Comparison of ENCODE assay signal across 13 mouse cellular contexts in genomic region chr5:90689426-90690128, GRCm38 (mm10). TPM values are rescaled to one million over a fixed set of nuclear protein-coding genes. Genes with fewer than 3 reads are reported as not detected.
DNase-seq lines count a peak whose midpoint lies in the region; ATAC-seq and TF ChIP-seq lines count a peak whose summit lies in the region.
"Had no signal": no experiment of that assay in that cellular context is flagged by ENCODE, and none has a peak within 500 bp of the region (broad histone marks: within the 10 kb centered on the region; RNA-seq: fewer than 3 reads in every experiment).

No protein-coding gene starts in this region.

- H3K36me3 ChIP-seq in liver, embryonic 14.5 days (replicated peaks; ENCODE audit: control insufficient read depth, insufficient read depth, low read depth) = no peaks in the 10 kb centered on the region
- H3K36me3 ChIP-seq: hindbrain, embryonic 15.5 days had no signal

- TF ChIP-seq CTCF in bone marrow macrophage, adult 2 months (IDR thresholded peaks at IDR 0.05; ENCODE audit: low read depth, low read length) = no peak
- TF ChIP-seq CTCF in liver, embryonic 14.5 days (IDR thresholded peaks at IDR 0.05; ENCODE audit: low read depth) = no peak

- no peaks in the 10 kb centered on the region for H3K27me3 ChIP-seq in liver, embryonic 14.5 days (ENCODE audit: control insufficient read depth, insufficient read depth, low read length)
- H3K27me3 ChIP-seq: hindbrain, embryonic 15.5 days had no signal

- H3K9ac ChIP-seq in liver, embryonic 14.5 days (replicated peaks) = no peak overlapping the region
- H3K9ac ChIP-seq: hindbrain, embryonic 15.5 days had no signal

- peak overlapping the region; percentile 56 for H3K27ac ChIP-seq in bone marrow macrophage, adult 2 months (ENCODE audit: insufficient read depth, low read depth, low read length)
- H3K27ac ChIP-seq in liver, embryonic 14.5 days = no peak overlapping the region
- H3K27ac ChIP-seq: hindbrain, embryonic 15.5 days had no signal

- TF ChIP-seq POLR2A in bone marrow macrophage, adult 2 months (IDR thresholded peaks at IDR 0.05; ENCODE audit: borderline replicate concordance, low read depth, low read length) = no peak

- TF ChIP-seq EP300 in liver, embryonic 14.5 days (IDR thresholded peaks at IDR 0.05; ENCODE audit: low read depth) = no peak

- ATAC-seq in liver, embryonic 14.5 days (ENCODE audit: insufficient read depth) = peak; percentile 51
- ATAC-seq in megakaryocyte progenitor cell, adult 5-6 weeks (replicated peaks; ENCODE audit: poor library complexity) = peak; percentile 91
- ATAC-seq: forebrain, embryonic 14.5 days had no signal

- H3K9me3 ChIP-seq in liver, embryonic 14.5 days (ENCODE audit: control insufficient read depth, low read length) = no peaks in the 10 kb centered on the region
- H3K9me3 ChIP-seq: hindbrain, embryonic 15.5 days had no signal

- no peak overlapping the region for H3K4me3 ChIP-seq in bone marrow macrophage, adult 2 months (ENCODE audit: insufficient read depth, low read length)
- H3K4me3 ChIP-seq in liver, embryonic 14.5 days (ENCODE audit: insufficient read depth in 1 of 2, low read depth in 2 of 2, low read length in 2 of 2) = no peak overlapping the region
- H3K4me3 ChIP-seq: hindbrain, embryonic 15.5 days had no signal

- peaks cover 33% of the 10 kb centered on the region for H3K4me1 ChIP-seq in bone marrow macrophage, adult 2 months (ENCODE audit: control insufficient read depth, insufficient read depth, low read length)
- peaks cover 0 to 8% of the 10 kb centered on the region in 2 experiments; a peak in 2 of 4 replicates for H3K4me1 ChIP-seq in liver, embryonic 14.5 days (replicated peaks; ENCODE audit: control insufficient read depth in 2 of 2, insufficient read depth in 2 of 2, low read length in 1 of 2)
- H3K4me1 ChIP-seq: hindbrain, embryonic 15.5 days had no signal

- H3K4me2 ChIP-seq in liver, embryonic 14.5 days (ENCODE audit: low read depth) = no peak overlapping the region
- H3K4me2 ChIP-seq: hindbrain, embryonic 15.5 days had no signal

- WGBS in liver, embryonic 14.5 days (ENCODE audit: insufficient replicate concordance) = 34% methylated on average over 8 of the region's 8 CpGs

- peak; percentile 63 for DNase-seq in adrenal gland, adult 2 months
- DNase-seq in adrenal gland, adult 18-20 months (ENCODE audit: low spot score in 2 of 2) = no peak
- peak; percentile 19 to 39 (median 22) for DNase-seq in liver, embryonic 14.5 days (ENCODE audit: low read depth in 3 of 3, low spot score in 3 of 3)
- no peak for DNase-seq in right cerebral cortex, adult 2 months (ENCODE audit: low spot score in 2 of 2)
- no peak for DNase-seq in cerebellum, postnatal 25 days
- DNase-seq in cerebellum, adult 9-11 months = no peak
- DNase-seq: cerebellum, postnatal 36 days; spleen, adult 18-20 months; thymus, postnatal 4 days had no signal

RNA-seq across cellular contexts. Expression of gene Rassf6, which starts 49.1 kb away (rescaled TPM):
- total RNA-seq in adrenal gland, adult 2 months (2021) = 1 to 10 TPM; 2.8 to 3.4 TPM
- 0.33 TPM in 1 of 2 replicates, not detected in the other for polyA plus RNA-seq in adrenal gland, adult 2 months (2012; rRNA removed)
- 1 to 10 TPM; 3.7 to 7.4 TPM for total RNA-seq in adrenal gland, adult 18-20 months (2021)
- polyA plus RNA-seq in bone marrow macrophage, adult 2 months (2012; ENCODE audit: insufficient read depth, insufficient read length, missing spikeins) = not detected in 2 replicates
- polyA plus RNA-seq in liver, embryonic 14.5 days (2012; rRNA removed) = 1.4 and 2.4 TPM in 2 replicates
- 3.6 and 3.7 TPM in 2 replicates for polyA plus RNA-seq in liver, embryonic 14.5 days (2014; fragmentation: Nextera tagmentation; extraction: Ambion mirVana)
- total RNA-seq in megakaryocyte progenitor cell, adult 5-6 weeks (2015) = 0.52 TPM in 1 of 2 replicates, not detected in the other
- not detected in 2 replicates for total RNA-seq in megakaryocyte progenitor cell, adult 5-6 weeks (2017)

Comparison
In these comparisons a context has a peak if more than half of its experiments do, and no peak if none do; other contexts are left out.
1. DNase-seq: peak in adrenal gland, adult 2 months (single experiment) and liver, embryonic 14.5 days (3 of 3); none in adrenal gland, adult 18-20 months (0 of 2), right cerebral cortex, adult 2 months (0 of 2), cerebellum, postnatal 25 days (0 of 2) and cerebellum, adult 9-11 months (single experiment).